Comparison of ENCODE assay signal across 15 mouse cellular contexts in genomic region chr2:93476487-93476886, GRCm38 (mm10). TPM values are rescaled to one million over a fixed set of nuclear protein-coding genes. Genes with fewer than 3 reads are reported as not detected.
DNase-seq lines count a peak whose midpoint lies in the region; ATAC-seq and TF ChIP-seq lines count a peak whose summit lies in the region.
"Had no signal": no experiment of that assay in that cellular context is flagged by ENCODE, and none has a peak within 500 bp of the region (broad histone marks: within the 10 kb centered on the region; RNA-seq: fewer than 3 reads in every experiment).

No protein-coding gene starts in this region.

- ATAC-seq in Patski, result peak; percentile 79
- ATAC-seq: intestine, postnatal 0 days had no signal

- no peak overlapping the region for H3K27ac ChIP-seq in gastrocnemius, adult 2 months
- H3K27ac ChIP-seq: limb, embryonic 12.5 days; neural tube, embryonic 13.5 days; stomach, postnatal 0 days had no signal

- CTCF ChIA-PET in Patski (lab: Charles Lee), result interaction anchor here (0.7 to 4.1 kb wide), 9 partner anchors 15 to 347 kb away, joined by 3 to 31 read pairs (median 3); no protein-coding TSS in a partner anchor

- DNase-seq in kidney, postnatal 10 days, result peak; percentile 45
- no peak for DNase-seq in kidney, postnatal 36 days
- DNase-seq in Patski (ENCODE audit: low read depth, low spot score), result no peak
- DNase-seq in gastrocnemius, adult 2 months, result peak; percentile 84
- DNase-seq in heart, postnatal 14 days, result peak; percentile 69 to 78
- no peak for DNase-seq in kidney, adult 8-10 months
- DNase-seq in lung, adult 2 months, result no peak
- DNase-seq: cerebellum, adult 8-10 months; retina, postnatal 1 day; spleen, adult 18-20 months had no signal

- 80% methylated on average over 7 of the region's 7 CpGs for WGBS in lung, adult 2 months

- H3K4me1 ChIP-seq in lung, adult 2 months (ENCODE audit: control insufficient read depth, insufficient read depth, low read length), result no peaks in the 10 kb centered on the region
- H3K4me1 ChIP-seq: limb, embryonic 12.5 days; neural tube, embryonic 13.5 days had no signal

- in situ Hi-C loops in Patski (cut with MboI; ENCODE audit: low pct_unique_long_range_greater_than_20kb), result loop anchor here (5.0 to 25.0 kb wide), 4 partner anchors 181 to 589 kb away; no protein-coding TSS in a partner anchor

- H3K27me3 ChIP-seq in Patski, result no peaks in the 10 kb centered on the region

- intact Hi-C loops in gastrocnemius, adult 2 months (cut with DNase I), result loop anchor here (10.0 kb wide), 1 partner anchor 338 kb away; no protein-coding TSS in a partner anchor
- intact Hi-C loops in heart, postnatal 14 days (cut with DNase I), result no loop called here

- no peak for TF ChIP-seq POLR2A in lung, adult 2 months (IDR thresholded peaks at IDR 0.05; ENCODE audit: borderline replicate concordance, extremely low read depth, low read depth, low read length)

- POLR2A ChIA-PET in Patski (lab: Charles Lee), result no interaction called here

- H3K4me3 ChIP-seq in gastrocnemius, adult 2 months, result no peak overlapping the region
- no peak overlapping the region for H3K4me3 ChIP-seq in lung, adult 2 months (replicated peaks; ENCODE audit: extremely low read depth, low read depth, low read length)
- H3K4me3 ChIP-seq: erythroblast, embryonic 14.5 days; limb, embryonic 12.5 days; neural tube, embryonic 13.5 days had no signal

- no peak for TF ChIP-seq CTCF in Patski (IDR thresholded peaks at IDR 0.05)
- no peak for TF ChIP-seq CTCF in gastrocnemius, adult 2 months (IDR thresholded peaks at IDR 0.05)
- TF ChIP-seq CTCF in lung, adult 2 months (IDR thresholded peaks at IDR 0.05; ENCODE audit: insufficient read depth, low read length), result no peak

RNA-seq across cellular contexts. Expression of gene Cd82, which starts 13.5 kb away (rescaled TPM):
- polyA plus RNA-seq in Patski (2021), result 63.2 TPM
- 10 to 100 TPM in 1 of 2 experiments, 1 to 10 TPM in 1; 6.6 to 17.8 TPM for total RNA-seq in gastrocnemius, adult 2 months (2021)
- total RNA-seq in heart, postnatal 14 days (2021), result 10 to 100 TPM; 10.6 to 12.1 TPM
- polyA plus RNA-seq in lung, adult 2 months (2012; rRNA removed), result 170 and 176 TPM in 2 replicates

Comparison
In these comparisons a context has a peak if more than half of its experiments do, and no peak if none do; other contexts are left out.
1. DNase-seq: peak in kidney, postnatal 10 days (single experiment), gastrocnemius, adult 2 months (single experiment) and heart, postnatal 14 days (2 of 2); none in kidney, postnatal 36 days (0 of 2), Patski (single experiment), kidney, adult 8-10 months (0 of 2) and lung, adult 2 months (single experiment).